In the genomic region with DNA sequence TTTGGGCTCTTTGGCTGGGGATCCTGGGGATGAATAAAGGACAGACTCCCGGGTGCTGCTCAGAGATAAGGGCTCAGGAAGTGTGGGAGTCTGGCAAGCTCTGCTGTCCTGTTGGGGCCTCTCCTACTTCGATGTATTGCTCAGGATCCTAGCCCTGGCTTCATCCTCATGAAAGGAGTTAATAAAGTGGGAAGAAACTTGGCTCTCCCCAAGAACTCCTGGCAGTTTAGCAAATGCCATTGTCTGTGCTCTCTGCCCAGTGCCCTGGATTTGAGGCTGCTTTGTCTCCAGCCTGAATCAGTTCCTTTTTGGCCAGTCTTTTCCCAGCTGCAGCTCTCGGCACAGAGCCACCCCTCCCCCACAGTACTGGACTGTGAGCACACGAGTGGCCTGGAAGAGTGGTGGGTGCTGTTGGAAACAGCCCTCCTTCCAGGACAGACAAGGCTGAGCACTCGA, we compare ENCODE assay signal across 8 mouse cellular contexts. TPM values are rescaled to one million over a fixed set of nuclear protein-coding genes. Genes with fewer than 3 reads are reported as not detected.
DNase-seq lines count a peak whose midpoint lies in the region; ATAC-seq and TF ChIP-seq lines count a peak whose summit lies in the region.

No protein-coding gene starts in this region.

- H3K4me3 ChIP-seq in intestine, postnatal 0 days (ENCODE audit: low read depth, low read length), result no peak overlapping the region
- no peak overlapping the region for H3K4me3 ChIP-seq in small intestine, adult 2 months (ENCODE audit: low read depth, low read length)

- no peaks in the 10 kb centered on the region for H3K9me3 ChIP-seq in intestine, postnatal 0 days (ENCODE audit: control insufficient read depth)

- ATAC-seq in intestine, postnatal 0 days, result peak; percentile 17

- no peak overlapping the region for H3K4me2 ChIP-seq in intestine, postnatal 0 days (replicated peaks; ENCODE audit: low read depth)

- H3K4me1 ChIP-seq in intestine, postnatal 0 days (replicated peaks; ENCODE audit: control insufficient read depth, insufficient read depth, low read length), result no peaks in the 10 kb centered on the region
- no peaks in the 10 kb centered on the region for H3K4me1 ChIP-seq in small intestine, adult 2 months (ENCODE audit: control insufficient read depth, insufficient read depth, insufficient read length, low read length)

- no peak for TF ChIP-seq CTCF in intestine, postnatal 0 days (IDR thresholded peaks at IDR 0.05; ENCODE audit: low read depth)
- TF ChIP-seq CTCF in small intestine, adult 2 months (IDR thresholded peaks at IDR 0.05; ENCODE audit: extremely low read depth, insufficient read length, insufficient replicate concordance, low read depth, low read length), result no peak

- intact Hi-C loops in left cerebral cortex, postnatal 14 days (cut with DNase I), result no loop called here

- TF ChIP-seq POLR2A in small intestine, adult 2 months (IDR thresholded peaks at IDR 0.05; ENCODE audit: low read depth, low read length), result no peak

- peak overlapping the region; percentile 37; the same call in 1 of the 2 replicates for H3K9ac ChIP-seq in intestine, postnatal 0 days (ENCODE audit: low read depth, low read length)

- no peaks in the 10 kb centered on the region; the same call in 1 of the 2 replicates for H3K36me3 ChIP-seq in intestine, postnatal 0 days (ENCODE audit: control insufficient read depth, insufficient read depth)
- no peaks in the 10 kb centered on the region for H3K36me3 ChIP-seq in small intestine, adult 2 months (ENCODE audit: control insufficient read depth, insufficient read depth, low read length)

- DNase-seq in adrenal gland, postnatal 10 days, result peak; percentile 77
- DNase-seq in embryo, embryonic 9.5 days (ENCODE audit: extremely low spot score), result peak; percentile 62
- DNase-seq in gastrocnemius, postnatal 4 days (ENCODE audit: low spot score in 2 of 2), result peak; percentile 69 to 87
- DNase-seq in left cerebral cortex, postnatal 14 days (ENCODE audit: low spot score in 2 of 2), result peak; percentile 85 to 93
- peak; percentile 52 for DNase-seq in mesoderm, embryonic 11.5 days (ENCODE audit: low read depth, low spot score)
- no peak for DNase-seq in thymus, postnatal 36 days

- WGBS in intestine, postnatal 0 days, result 30% methylated on average over 5 of the region's 5 CpGs
- WGBS in small intestine, adult 2 months, result 35% methylated on average over 5 of the region's 5 CpGs

- no peaks in the 10 kb centered on the region for H3K27me3 ChIP-seq in intestine, postnatal 0 days (replicated peaks; ENCODE audit: control insufficient read depth, insufficient read depth, low read length)
- no peaks in the 10 kb centered on the region for H3K27me3 ChIP-seq in small intestine, adult 2 months (ENCODE audit: control insufficient read depth, insufficient read depth, low read length)

- H3K27ac ChIP-seq in intestine, postnatal 0 days (ENCODE audit: low read depth, low read length), result peak overlapping the region; percentile 41; the same call in 1 of the 2 replicates
- H3K27ac ChIP-seq in small intestine, adult 2 months (ENCODE audit: insufficient read depth, low read depth, low read length), result peak overlapping the region; percentile 14; the same call in 1 of the 2 replicates

RNA-seq across cellular contexts. Expression of a gene that starts 16.9 kb away (rescaled TPM):
- total RNA-seq in adrenal gland, postnatal 10 days (2021), result 10 to 100 TPM; 10.5 to 18.4 TPM
- 1 to 10 TPM; 5.5 to 6.2 TPM for total RNA-seq in gastrocnemius, postnatal 4 days (2021)
- 8.6 and 10.1 TPM in 2 replicates for polyA plus RNA-seq in intestine, postnatal 0 days (2015; fragmentation: Nextera tagmentation; extraction: Ambion mirVana)
- 100 to 1,000 TPM; 491 to 530 TPM for total RNA-seq in left cerebral cortex, postnatal 14 days (2021)
- 1.8 and 1.9 TPM in 2 replicates for polyA plus RNA-seq in small intestine, adult 2 months (2012; rRNA removed)

RNA-seq across cellular contexts. Expression of a gene that starts 41.4 kb away (rescaled TPM):
- total RNA-seq in adrenal gland, postnatal 10 days (2021), result 10 to 100 TPM; 39.0 to 44.9 TPM
- 10 to 100 TPM; 32.1 to 33.2 TPM for total RNA-seq in gastrocnemius, postnatal 4 days (2021)
- polyA plus RNA-seq in intestine, postnatal 0 days (2015; fragmentation: Nextera tagmentation; extraction: Ambion mirVana), result 48.8 and 50.2 TPM in 2 replicates
- total RNA-seq in left cerebral cortex, postnatal 14 days (2021), result 10 to 100 TPM; 45.5 to 47.8 TPM
- 13.2 and 21.5 TPM in 2 replicates for polyA plus RNA-seq in small intestine, adult 2 months (2012; rRNA removed)

Comparison
In these comparisons a context has a peak if more than half of its experiments do, and no peak if none do; other contexts are left out.
1. DNase-seq: peak in adrenal gland, postnatal 10 days (single experiment), embryo, embryonic 9.5 days (single experiment), gastrocnemius, postnatal 4 days (2 of 2), left cerebral cortex, postnatal 14 days (2 of 2) and mesoderm, embryonic 11.5 days (single experiment); none in thymus, postnatal 36 days (0 of 2).
2. RNA of a gene that starts 16.9 kb away (total RNA-seq): 491 to 530 TPM in left cerebral cortex, postnatal 14 days; 10.5 to 18.4 TPM in adrenal gland, postnatal 10 days and 5.5 to 6.2 TPM in gastrocnemius, postnatal 4 days; every median in the first group is over 10 times any median in the second.